Mouse (Mus musculus): ENCODE measurements around the gene 4933427I04Rik.

The 4933427I04Rik gene

DNA sequence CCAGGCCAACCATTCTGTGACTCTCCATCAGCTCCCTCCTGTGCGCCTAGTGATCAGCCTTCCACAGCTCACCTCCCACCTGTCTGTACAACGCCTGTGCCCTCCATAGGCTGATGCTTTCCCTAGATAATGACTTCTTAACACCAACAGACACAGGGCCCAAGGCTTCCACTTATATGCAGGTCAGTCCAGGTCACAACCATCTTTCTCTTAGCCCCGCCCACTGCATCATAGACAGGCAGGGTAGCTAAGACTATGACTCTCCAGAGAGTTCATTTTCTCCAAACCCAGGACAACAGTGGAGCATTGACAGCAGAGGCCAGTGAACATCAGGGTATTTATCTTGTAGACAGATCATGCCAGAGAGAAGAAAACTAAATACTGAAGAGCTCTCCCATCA, at the start of gene 4933427I04Rik:
4933427I04Rik (plus strand) TSS at position 301 of the 400 bp plus-strand sequence.
- no peak for DNase-seq (ENCODE audit: low spot score in 2 of 2)

- DNase-seq (ENCODE audit: low spot score in 2 of 2), result no peak
Observed at GRCm38 (mm10) chr4:123810475-123811295, 48.8 kb upstream of the 4933427I04Rik start.

DNA sequence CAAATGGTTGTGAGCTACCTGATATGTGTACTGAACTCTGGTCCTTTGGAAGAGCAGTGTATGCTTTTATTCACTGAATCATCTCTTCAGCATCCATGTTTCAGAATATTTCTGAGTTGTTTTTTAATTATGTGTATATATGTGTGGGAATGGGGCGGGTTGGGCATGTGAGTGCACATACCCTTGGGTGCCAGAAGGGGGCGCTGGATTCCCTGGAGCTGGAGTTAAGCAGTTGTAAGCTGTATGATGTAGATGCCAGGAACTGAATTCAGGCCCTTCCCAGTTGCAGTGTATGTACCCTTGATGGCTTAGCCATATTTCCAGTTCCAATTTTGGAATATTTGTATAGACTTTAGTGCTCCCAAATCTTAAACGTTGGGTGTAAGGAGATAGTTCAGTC, 47.0 kb upstream of the 4933427I04Rik start:
- no peak for DNase-seq (ENCODE audit: low spot score in 2 of 2)

DNA sequence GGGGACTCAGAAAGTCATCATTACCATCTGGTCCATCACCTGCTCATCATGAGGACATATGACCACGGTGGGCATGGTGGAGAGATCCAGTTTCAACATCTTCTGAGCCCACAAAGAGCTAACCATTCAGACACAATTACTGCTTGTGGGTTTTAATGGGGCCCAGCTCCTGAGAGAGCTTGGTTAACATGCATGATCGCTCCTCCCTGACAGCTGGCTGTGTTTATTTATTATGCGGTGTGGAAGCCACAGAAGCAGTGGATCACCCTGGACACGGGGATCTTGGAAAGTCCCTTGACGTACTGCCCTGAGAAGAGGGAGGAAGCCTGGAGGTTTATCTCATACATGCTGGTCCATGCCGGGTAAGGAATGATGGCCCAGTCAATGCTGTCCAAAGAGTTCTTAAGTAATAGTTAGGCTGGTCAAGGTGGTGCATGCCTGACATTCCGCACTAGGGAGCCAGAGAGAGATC, 45.4 kb upstream of the 4933427I04Rik start:
- DNase-seq (ENCODE audit: low spot score in 2 of 2), result no peak

DNA sequence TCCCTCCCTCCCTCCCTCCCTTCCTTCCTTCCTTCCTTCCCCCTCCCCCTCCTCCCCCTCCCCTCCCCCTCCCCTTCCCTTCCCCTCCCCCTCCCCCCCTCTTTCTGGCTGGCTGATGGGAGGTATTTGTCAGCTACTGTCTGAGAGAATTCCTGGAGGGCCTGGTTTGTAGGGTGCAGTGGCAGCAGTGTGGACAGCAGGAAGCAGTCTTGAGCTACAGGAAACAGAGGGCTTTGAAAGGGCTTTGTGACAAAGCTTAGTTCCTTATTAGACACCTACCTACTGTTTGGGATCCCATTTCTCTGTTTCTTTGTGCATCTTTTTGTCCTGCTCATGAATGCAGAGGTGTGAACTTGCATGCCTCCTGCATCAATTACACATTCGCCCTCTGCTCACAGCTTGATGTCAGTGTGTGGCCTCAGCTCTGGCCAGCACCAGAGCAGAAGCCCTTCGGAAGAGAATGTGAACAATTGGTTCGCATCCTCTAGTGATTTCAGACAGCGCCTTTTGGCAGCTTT, 40.3 kb upstream of the 4933427I04Rik start:
- DNase-seq (ENCODE audit: low spot score in 2 of 2), result no peak

DNA sequence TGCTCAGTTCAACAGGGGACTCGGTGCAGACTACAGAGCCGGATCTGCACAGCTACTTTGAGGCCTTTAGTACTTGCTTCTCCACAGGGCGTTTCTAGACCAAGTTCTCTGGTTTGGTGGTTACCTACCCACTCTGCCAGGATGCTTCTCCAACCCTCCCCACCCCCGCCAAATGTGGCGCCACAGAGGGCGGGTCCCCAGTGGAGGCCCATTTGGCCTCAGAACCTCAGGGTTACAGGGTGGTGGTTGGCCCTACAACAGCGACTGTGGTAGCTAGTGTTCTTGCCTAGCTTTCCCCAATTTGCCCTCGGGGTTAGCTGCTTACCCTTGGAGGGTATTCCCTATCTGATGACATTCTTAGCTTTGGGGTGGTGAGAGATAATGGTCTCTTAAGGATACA, 17.4 kb upstream of the 4933427I04Rik start:
- DNase-seq (ENCODE audit: low spot score in 2 of 2), result no peak

- no peak for DNase-seq (ENCODE audit: low spot score in 2 of 2)
Observed at GRCm38 (mm10) chr4:123856888-123857287, 2.6 kb upstream of the 4933427I04Rik start.

GRCm38 (mm10) chr4:123858090-123858489, 1.4 kb upstream of the 4933427I04Rik start:
- DNase-seq (ENCODE audit: low spot score in 2 of 2), result no peak

DNA sequence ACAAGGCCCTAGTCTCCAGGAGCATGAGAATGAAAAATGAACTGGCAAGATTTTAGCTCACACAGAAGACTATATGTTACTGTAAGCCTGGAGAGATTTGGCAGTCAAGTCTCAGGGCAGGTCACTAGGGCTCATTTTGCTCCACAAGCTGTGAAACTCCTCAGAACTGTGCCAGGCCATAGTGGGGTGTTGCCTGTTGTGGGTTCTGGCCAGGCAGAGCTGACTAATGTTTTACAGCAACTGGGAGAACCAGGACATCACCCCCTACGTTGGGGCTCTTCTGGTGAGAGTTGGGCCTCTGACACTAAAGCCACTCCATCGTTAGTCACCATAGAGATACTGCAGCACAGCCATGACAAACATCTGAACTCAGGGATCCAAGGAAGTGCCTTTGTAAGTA, 324 bp downstream of the 4933427I04Rik start:
- DNase-seq (ENCODE audit: low spot score in 2 of 2), result no peak

DNA sequence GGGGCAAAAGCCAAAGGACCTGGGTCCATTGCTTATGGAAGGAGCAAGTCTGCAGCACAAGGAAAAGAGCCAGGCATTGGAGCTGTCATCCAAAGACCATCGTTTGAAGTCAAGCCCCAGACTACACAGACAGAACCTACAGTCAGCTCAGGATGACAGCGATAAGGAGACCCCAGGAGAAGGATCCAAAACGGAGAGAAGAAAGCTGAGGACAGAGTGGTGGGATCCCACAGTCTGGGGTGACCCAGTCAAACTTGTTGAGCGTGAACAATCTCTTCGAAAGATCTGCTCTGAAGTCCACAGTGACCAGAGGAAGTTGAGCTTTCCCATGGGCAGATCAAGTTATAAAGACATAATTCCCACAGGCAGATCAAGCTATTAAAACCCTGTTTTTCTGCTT, 1.1 kb downstream of the 4933427I04Rik start:
- no peak for DNase-seq (ENCODE audit: low spot score in 2 of 2)

DNA sequence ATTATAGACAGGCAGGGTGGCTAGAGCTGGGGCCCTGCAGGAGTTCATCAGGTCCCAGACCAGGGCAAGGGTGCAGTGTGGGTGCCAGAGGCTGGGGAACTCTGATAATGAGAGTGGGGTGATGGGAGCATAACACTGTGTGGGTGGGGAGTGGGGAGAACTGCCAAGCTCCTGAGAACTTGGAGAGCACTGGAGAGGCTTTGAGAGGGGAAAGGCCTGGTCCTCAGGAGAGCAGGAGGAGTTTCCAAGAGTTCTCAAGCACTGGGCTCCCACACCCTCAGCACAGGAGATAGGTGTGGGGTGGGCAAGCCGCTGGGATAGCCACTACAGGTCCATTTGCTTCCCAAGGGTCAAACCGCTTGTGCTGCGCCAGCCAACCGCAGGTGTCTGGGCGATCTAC, 34.2 kb downstream of the 4933427I04Rik start:
- DNase-seq (ENCODE audit: low spot score in 2 of 2), result no peak

DNA sequence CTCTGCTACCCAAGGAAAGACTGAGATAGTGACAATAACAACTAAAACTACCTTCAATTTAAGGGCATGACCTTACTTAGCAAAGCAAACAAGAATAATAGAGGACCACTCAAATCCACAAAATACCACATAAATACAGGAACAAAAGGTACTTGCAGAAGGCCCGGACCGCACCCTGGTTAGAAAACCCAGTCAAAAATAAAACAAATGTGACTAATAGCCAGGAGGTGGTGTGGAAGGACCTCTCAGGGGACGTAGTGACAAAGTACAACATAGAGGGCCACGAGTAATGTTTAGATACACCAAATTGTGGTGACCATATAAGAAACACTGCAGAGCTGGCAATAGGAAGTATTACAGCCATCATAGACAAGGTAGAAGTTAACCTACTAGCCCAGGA, 34.8 kb downstream of the 4933427I04Rik start:
- no peak for DNase-seq (ENCODE audit: low spot score in 2 of 2)

DNA sequence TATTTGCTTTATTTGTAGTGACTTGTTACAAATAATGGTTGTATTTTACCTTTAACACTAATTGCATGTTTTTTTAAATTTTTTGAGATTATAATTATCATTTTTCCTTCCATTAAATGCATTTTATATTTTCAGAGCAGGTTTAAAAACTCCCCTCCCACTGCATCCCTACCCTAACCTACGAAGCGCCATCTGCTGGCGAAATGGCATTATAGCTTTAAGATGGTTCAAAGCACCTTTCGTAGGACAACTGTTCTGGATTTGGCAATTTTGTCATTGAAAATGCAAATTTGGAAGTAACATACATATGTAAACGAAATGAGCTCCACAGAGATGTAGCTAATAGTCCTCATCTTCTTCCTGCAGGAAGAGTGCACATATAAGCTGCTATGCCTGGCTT, 39.2 kb downstream of the 4933427I04Rik start:
- no peak for DNase-seq (ENCODE audit: low spot score in 2 of 2)

GRCm38 (mm10) chr4:123903432-123903831, 44.0 kb downstream of the 4933427I04Rik start:
- DNase-seq (ENCODE audit: low spot score in 2 of 2), result no peak

- DNase-seq (ENCODE audit: low spot score in 2 of 2), result peak; percentile 97 to 98
Observed at GRCm38 (mm10) chr4:123904333-123905125, 45.0 kb downstream of the 4933427I04Rik start, which contains the start of gene Mycbp. Gene Mycbp (plus strand): TSS chr4:123904832.

GRCm38 (mm10) chr4:123905126-123905668, 45.7 kb downstream of the 4933427I04Rik start:
- DNase-seq (ENCODE audit: low spot score in 2 of 2), result peak in 1 of 2 experiments; percentile 9

- DNase-seq (ENCODE audit: low spot score in 2 of 2), result no peak
Observed at GRCm38 (mm10) chr4:123911503-123911902, 52.0 kb downstream of the 4933427I04Rik start.

- DNase-seq (ENCODE audit: low spot score in 2 of 2), result no peak
Observed at GRCm38 (mm10) chr4:123912431-123912830, 53.0 kb downstream of the 4933427I04Rik start.
